Mouse (Mus musculus) hindbrain, embryonic 11.5 days (tissue): ENCODE measurements around the gene Mecom. TPM values are rescaled to one million over a fixed set of nuclear protein-coding genes. Genes with fewer than 3 reads are reported as not detected.

Source experiments
- ATAC-seq: fragments of 200-750 bp; cut with Nextera tagmentation; 2 replicates; pipeline ENCODE4 v1.8.0; 2017; ENCODE audit warnings: mild to moderate bottlenecking, moderate TSS enrichment, moderate library complexity; ENCODE audit not compliant: low FRiP score
- DNase-seq: peaks from one replicate; pipeline ENCODE4 v3.0.0-alpha.2; 2015; ENCODE audit warnings: low spot score
- H3K27ac ChIP-seq: fragments of 300-500 bp; sonication (generic); 2 replicates; pipeline ENCODE4 v1.5.1; 2014; ENCODE audit warnings: mild to moderate bottlenecking, low read depth, low read length
- H3K27me3 ChIP-seq: fragments of 300-500 bp; sonication (generic); 2 replicates; pipeline ENCODE4 v1.6.1; 2014; ENCODE audit warnings: mild to moderate bottlenecking, low read length, moderate library complexity, mixed read lengths; ENCODE audit not compliant: control insufficient read depth, insufficient read depth
- H3K36me3 ChIP-seq: fragments of 300-500 bp; sonication (generic); 2 replicates; pipeline ENCODE4 v1.6.1; 2014; ENCODE audit warnings: mild to moderate bottlenecking, low read length, moderate library complexity, mixed read lengths; ENCODE audit not compliant: control insufficient read depth, insufficient read depth
- H3K4me1 ChIP-seq: fragments of 300-500 bp; sonication (generic); replicated peaks from 2 replicates; pipeline ENCODE4 v1.6.1; 2014; ENCODE audit warnings: low read length, mixed read lengths; ENCODE audit not compliant: control insufficient read depth, insufficient read depth
- H3K4me2 ChIP-seq: fragments of 300-500 bp; sonication (generic); replicated peaks from 2 replicates; pipeline ENCODE4 v1.6.1; 2014; ENCODE audit warnings: mild to moderate bottlenecking, low read depth, low read length
- H3K4me3 ChIP-seq: fragments of 300-500 bp; sonication (generic); 2 replicates; pipeline ENCODE4 v1.5.1; 2014; ENCODE audit warnings: low read depth, low read length
- H3K9ac ChIP-seq: fragments of 300-500 bp; sonication (generic); 2 replicates; pipeline ENCODE4 v1.6.1; 2014; ENCODE audit warnings: low read depth, low read length
- H3K9me3 ChIP-seq: fragments of 300-500 bp; sonication (generic); 2 replicates; pipeline ENCODE4 v1.6.1; 2016; ENCODE audit warnings: low read length; ENCODE audit not compliant: control insufficient read depth
- WGBS: fragments of 180-500 bp; shearing (Covaris S2); extraction: QIAGEN DNeasy Blood & Tissue Kit; methylation state at CpG from one replicate; pipeline ENCODE4 v1.1.7; 2014; 5-methylcytosine and 5-hydroxymethylcytosine counted together
- polyA plus RNA-seq: library from polyadenylated mRNA; unstranded; fragments of >200 nt; fragmentation: Nextera tagmentation; extraction: Ambion mirVana; gene quantifications from 2 replicates; pipeline ENCODE4 v1.2.1, GENCODE M21; 2014

The Mecom gene
- polyA plus RNA-seq, 1 experiment from 2014 or later: 44.3 TPM

- Histone ChIP-seq H3K4me1 (no peaks in the 10 kb centered on the region), H3K4me2 (no peak overlapping the region), H3K9ac (no peak overlapping the region), H3K9me3 (no peaks in the 10 kb centered on the region), H3K27ac (no peak overlapping the region), H3K4me3 (no peak overlapping the region), H3K27me3 (no peaks in the 10 kb centered on the region), H3K36me3 (no peaks in the 10 kb centered on the region)
- 35% methylated on average over 4 of the region's 4 CpGs for WGBS
- DNase-seq: no peak
- ATAC-seq: no peak
Observed at GRCm38 (mm10) chr3:30260945-30261344, 286.9 kb downstream of the Mecom start.

DNA sequence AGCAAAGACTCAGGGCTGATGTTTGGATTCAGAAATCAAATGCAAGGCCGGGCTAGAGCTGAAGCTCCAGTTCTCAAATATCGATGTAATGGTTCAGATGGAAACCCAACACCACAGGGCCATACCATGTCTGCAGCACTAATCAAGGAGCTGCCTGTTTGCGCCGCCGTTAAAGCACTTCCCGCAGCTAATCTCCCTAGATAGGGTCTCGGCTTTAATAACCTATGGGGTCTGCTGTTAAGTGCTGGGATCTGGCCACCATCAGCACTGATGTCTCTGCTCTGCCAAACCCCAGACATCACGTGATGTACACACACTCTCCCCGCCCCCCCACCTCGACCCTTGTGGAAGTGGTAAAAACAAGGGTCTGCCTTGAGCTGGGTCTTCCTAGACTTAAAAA lies 289.4 kb downstream of the Mecom start:
- H3K36me3 ChIP-seq: no peaks in the 10 kb centered on the region
- 70% methylated on average over 10 of the region's 10 CpGs for WGBS
- no peak for DNase-seq
- ATAC-seq: no peak
- no peak overlapping the region for H3K27ac ChIP-seq
- no peak overlapping the region for H3K4me2 ChIP-seq
- H3K4me1 ChIP-seq: no peaks in the 10 kb centered on the region
- no peaks in the 10 kb centered on the region for H3K9me3 ChIP-seq
- H3K27me3 ChIP-seq: no peaks in the 10 kb centered on the region
- H3K4me3 ChIP-seq: no peak overlapping the region
- no peak overlapping the region for H3K9ac ChIP-seq

GRCm38 (mm10) chr3:30257776-30258175 lies 290.0 kb downstream of the Mecom start:
- no peak for DNase-seq
- no peaks in the 10 kb centered on the region for H3K4me1 ChIP-seq
- WGBS: 71% methylated on average over 5 of the region's 5 CpGs
- H3K4me2 ChIP-seq: no peak overlapping the region
- no peaks in the 10 kb centered on the region for H3K27me3 ChIP-seq
- H3K9me3 ChIP-seq: no peaks in the 10 kb centered on the region
- no peaks in the 10 kb centered on the region for H3K36me3 ChIP-seq
- no peak for ATAC-seq
- no peak overlapping the region for H3K9ac ChIP-seq
- H3K27ac ChIP-seq: no peak overlapping the region
- no peak overlapping the region for H3K4me3 ChIP-seq

DNA sequence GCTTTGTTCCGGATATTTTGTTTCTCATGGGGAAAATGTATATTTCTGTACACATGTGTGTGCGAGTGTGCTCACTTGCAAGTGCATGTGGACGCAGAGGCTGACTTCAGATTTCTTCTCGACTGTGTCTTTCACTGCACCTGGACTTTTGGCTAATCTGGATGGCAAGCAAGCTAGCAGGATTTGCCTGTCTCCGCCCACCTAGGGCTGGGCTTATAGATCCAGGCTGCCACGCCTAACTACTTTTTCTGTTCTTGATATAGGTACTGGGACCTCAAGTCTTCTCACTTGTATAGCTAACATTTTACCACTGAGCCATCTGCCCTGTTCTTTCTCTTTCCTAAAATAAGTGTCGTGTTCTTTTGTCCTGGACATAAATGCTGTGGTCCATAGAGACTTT lies 290.9 kb downstream of the Mecom start:
- WGBS: 83% methylated on average over 7 of the region's 7 CpGs
- Histone ChIP-seq H3K9me3 (no peaks in the 10 kb centered on the region), H3K27ac (no peak overlapping the region), H3K4me1 (no peaks in the 10 kb centered on the region), H3K36me3 (no peaks in the 10 kb centered on the region), H3K4me3 (no peak overlapping the region), H3K9ac (no peak overlapping the region), H3K27me3 (no peaks in the 10 kb centered on the region), H3K4me2 (no peak overlapping the region)
- no peak for DNase-seq
- ATAC-seq: no peak

DNA sequence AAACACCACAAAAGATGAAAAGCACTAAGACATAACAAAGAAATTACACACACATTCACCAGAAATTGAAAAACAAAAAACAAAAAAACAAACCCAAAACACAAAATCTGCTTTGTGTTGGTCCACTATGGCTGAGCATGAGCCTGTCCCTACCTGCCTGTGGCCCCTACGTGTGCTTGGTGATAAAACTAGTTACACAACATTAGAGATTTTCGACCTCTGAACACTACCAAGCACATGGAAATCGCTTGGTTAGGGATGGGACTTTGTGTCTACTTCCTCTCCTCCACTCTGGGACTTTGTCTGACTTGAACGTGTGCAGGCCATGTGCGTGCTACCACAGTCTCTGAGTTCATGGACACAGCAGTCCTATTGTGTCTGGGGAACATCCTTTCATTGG lies 292.0 kb downstream of the Mecom start:
- no peak overlapping the region for H3K4me2 ChIP-seq
- DNase-seq (no peak), ATAC-seq (no peak)
- H3K9ac ChIP-seq: no peak overlapping the region
- no peaks in the 10 kb centered on the region for H3K9me3 ChIP-seq
- no peak overlapping the region for H3K4me3 ChIP-seq
- H3K27me3 ChIP-seq: no peaks in the 10 kb centered on the region
- H3K4me1 ChIP-seq: no peaks in the 10 kb centered on the region
- no peaks in the 10 kb centered on the region for H3K36me3 ChIP-seq
- WGBS: 84% methylated on average over 5 of the region's 5 CpGs
- no peak overlapping the region for H3K27ac ChIP-seq

- Histone ChIP-seq H3K4me3 (no peak overlapping the region), H3K27ac (no peak overlapping the region), H3K27me3 (no peaks in the 10 kb centered on the region), H3K9ac (no peak overlapping the region), H3K9me3 (no peaks in the 10 kb centered on the region), H3K4me1 (no peaks in the 10 kb centered on the region), H3K36me3 (no peaks in the 10 kb centered on the region), H3K4me2 (no peak overlapping the region)
- ATAC-seq: no peak; the same call in 1 of the 2 replicates
- no peak for DNase-seq
- WGBS: 39% methylated on average over 7 of the region's 7 CpGs
Observed at GRCm38 (mm10) chr3:30254451-30254850, 293.4 kb downstream of the Mecom start.

GRCm38 (mm10) chr3:30253714-30254113 lies 294.1 kb downstream of the Mecom start:
- H3K4me2 ChIP-seq: no peak overlapping the region
- ATAC-seq: no peak
- 70% methylated on average over 5 of the region's 5 CpGs for WGBS
- H3K4me1 ChIP-seq: no peaks in the 10 kb centered on the region
- no peak for DNase-seq
- no peaks in the 10 kb centered on the region for H3K36me3 ChIP-seq
- H3K9ac ChIP-seq: no peak overlapping the region
- no peak overlapping the region for H3K27ac ChIP-seq
- no peaks in the 10 kb centered on the region for H3K9me3 ChIP-seq
- no peaks in the 10 kb centered on the region for H3K27me3 ChIP-seq
- no peak overlapping the region for H3K4me3 ChIP-seq

- DNase-seq (no peak), ATAC-seq (no peak)
- no peaks in the 10 kb centered on the region for H3K27me3 ChIP-seq
- H3K36me3 ChIP-seq: no peaks in the 10 kb centered on the region
- no peaks in the 10 kb centered on the region for H3K4me1 ChIP-seq
- H3K27ac ChIP-seq: no peak overlapping the region
- H3K9me3 ChIP-seq: no peaks in the 10 kb centered on the region
- WGBS: 89% methylated on average over 4 of the region's 4 CpGs
- no peak overlapping the region for H3K9ac ChIP-seq
- H3K4me2 ChIP-seq: no peak overlapping the region
- H3K4me3 ChIP-seq: no peak overlapping the region
Observed at GRCm38 (mm10) chr3:30248656-30249384, 299.0 kb downstream of the Mecom start.

DNA sequence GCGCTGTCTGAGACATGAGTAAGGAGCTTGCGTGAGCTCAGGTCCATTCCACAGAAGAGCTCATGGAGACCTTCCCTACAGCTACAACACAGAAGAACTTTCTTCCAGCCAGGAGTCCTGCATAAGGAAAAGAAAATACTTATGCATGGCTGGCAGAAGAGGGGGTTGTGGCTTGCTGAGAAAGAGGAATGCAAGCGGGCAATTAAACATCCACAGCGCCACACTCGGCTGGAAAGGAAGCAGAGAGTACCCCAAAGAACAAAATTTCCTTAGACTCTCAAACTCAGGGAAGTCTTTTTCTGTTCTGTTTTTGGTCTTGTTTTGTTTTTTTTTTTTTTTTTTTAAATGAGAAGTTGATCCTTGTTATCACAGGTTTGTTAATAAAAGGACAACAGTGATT lies 300.6 kb downstream of the Mecom start:
- H3K4me3 ChIP-seq: no peak overlapping the region
- H3K27ac ChIP-seq: no peak overlapping the region
- H3K36me3 ChIP-seq: no peaks in the 10 kb centered on the region
- H3K27me3 ChIP-seq: no peaks in the 10 kb centered on the region
- DNase-seq (no peak), ATAC-seq (no peak)
- H3K4me1 ChIP-seq: no peaks in the 10 kb centered on the region
- H3K9ac ChIP-seq: no peak overlapping the region
- no peak overlapping the region for H3K4me2 ChIP-seq
- 87% methylated on average over 5 of the region's 5 CpGs for WGBS
- no peaks in the 10 kb centered on the region for H3K9me3 ChIP-seq
